Mouse (Mus musculus) kidney, embryonic 14.5 days (tissue): ENCODE measurements around the gene Pfkfb2. TPM values are rescaled to one million over a fixed set of nuclear protein-coding genes. Genes with fewer than 3 reads are reported as not detected.

Source experiments
- ATAC-seq: fragments of 200-750 bp; cut with Nextera tagmentation; 2 replicates; pipeline ENCODE4 v1.8.0; 2017; ENCODE audit warnings: moderate number of reproducible peaks, mild to moderate bottlenecking, moderate TSS enrichment, moderate library complexity; ENCODE audit not compliant: low FRiP score, low TSS enrichment
- H3K27ac ChIP-seq: fragments of 300-500 bp; sonication (generic); 2 replicates; pipeline ENCODE4 v1.5.1; 2014; ENCODE audit warnings: low read depth, mild to moderate bottlenecking, low read length, moderate library complexity, mixed read lengths
- H3K27me3 ChIP-seq: fragments of 300-500 bp; sonication (generic); 2 replicates; pipeline ENCODE4 v1.6.1; 2014; ENCODE audit warnings: mild to moderate bottlenecking, low read length; ENCODE audit not compliant: control insufficient read depth, insufficient read depth
- H3K36me3 ChIP-seq: fragments of 300-500 bp; sonication (generic); 2 replicates; pipeline ENCODE4 v1.6.1; 2014; ENCODE audit warnings: low read length, mixed read lengths; ENCODE audit not compliant: control insufficient read depth, insufficient read depth
- H3K4me1 ChIP-seq: fragments of 300-500 bp; sonication (generic); 2 replicates; pipeline ENCODE4 v1.6.1; 2014; ENCODE audit warnings: low read length, mixed read lengths; ENCODE audit not compliant: control insufficient read depth, insufficient read depth
- H3K4me2 ChIP-seq: fragments of 300-500 bp; sonication (generic); replicated peaks from 2 replicates; pipeline ENCODE4 v1.6.1; 2014; ENCODE audit warnings: low read depth, mild to moderate bottlenecking, low read length
- H3K4me3 ChIP-seq: fragments of 300-500 bp; sonication (generic); 2 replicates; pipeline ENCODE4 v1.5.1; 2014; ENCODE audit warnings: mild to moderate bottlenecking, low read length
- H3K9ac ChIP-seq: fragments of 300-500 bp; sonication (generic); 2 replicates; pipeline ENCODE4 v1.6.1; 2014; ENCODE audit warnings: low read depth, mild to moderate bottlenecking, low read length, moderate library complexity
- H3K9me3 ChIP-seq: fragments of 300-500 bp; sonication (generic); 2 replicates; pipeline ENCODE4 v1.6.1; 2016; ENCODE audit warnings: low read length; ENCODE audit not compliant: control insufficient read depth
- WGBS: fragments of 180-500 bp; shearing (Covaris S2); extraction: QIAGEN DNeasy Blood & Tissue Kit; methylation state at CpG from one replicate; pipeline ENCODE4 v1.1.7; 2014; 5-methylcytosine and 5-hydroxymethylcytosine counted together
- polyA plus RNA-seq: library from polyadenylated mRNA; unstranded; fragments of >200 nt; fragmentation: Nextera tagmentation; extraction: Ambion mirVana; gene quantifications from 2 replicates; pipeline ENCODE4 v1.2.1, GENCODE M21; 2014

Pfkfb2 gene
- polyA plus RNA-seq, 1 experiment from 2014 or later, result 8.2 TPM

DNA sequence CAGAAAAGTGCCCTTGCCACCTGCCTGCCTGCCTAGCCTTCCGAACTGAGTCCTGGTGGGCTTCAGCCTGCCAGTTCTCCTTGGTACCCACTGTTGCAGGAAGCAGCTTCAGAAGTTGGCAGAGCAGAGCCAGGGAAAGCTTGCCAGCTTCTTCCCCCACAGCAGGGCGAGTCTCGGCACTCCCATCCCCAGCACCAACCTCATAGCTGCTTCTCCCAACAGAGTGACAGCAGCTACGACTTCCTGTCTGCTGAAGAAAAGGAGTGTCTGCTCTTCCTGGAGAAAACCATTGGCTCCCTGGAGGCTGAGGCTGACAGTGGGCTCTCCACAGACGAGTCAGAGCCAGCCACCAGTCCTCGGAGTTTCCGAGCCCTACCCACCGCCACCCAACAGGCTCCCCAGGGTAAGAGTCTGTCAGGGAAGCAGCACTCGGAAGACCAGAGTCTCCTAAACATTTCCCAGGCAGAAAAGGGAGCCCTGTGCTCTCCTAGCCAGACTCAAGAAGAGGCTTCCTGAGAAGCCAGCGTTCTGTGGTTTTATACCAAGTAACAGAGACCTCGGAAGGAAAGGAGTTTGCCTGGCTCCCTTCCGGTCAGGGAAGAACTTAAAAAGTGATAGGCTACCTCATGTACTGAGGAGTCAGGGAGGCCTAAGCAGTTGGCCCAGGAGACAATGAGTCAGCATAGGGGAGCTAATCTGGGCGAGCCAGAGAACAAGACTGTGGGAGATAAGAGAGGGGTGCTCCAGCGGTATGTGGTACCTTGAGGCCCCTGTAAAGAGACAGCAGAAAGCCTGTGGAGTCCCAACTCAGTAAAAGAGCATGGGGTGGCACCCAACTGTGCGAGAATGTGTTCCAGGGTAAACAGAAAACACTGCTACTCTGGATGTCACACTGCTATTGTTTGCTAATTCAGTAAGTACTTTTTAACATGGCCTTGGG lies 12.0 kb upstream of the Pfkfb2 start:
- no peak overlapping the region for H3K9ac ChIP-seq
- peaks cover 4% of the 10 kb centered on the region; the same call in 1 of the 2 replicates for H3K4me1 ChIP-seq
- H3K27ac ChIP-seq, result no peak overlapping the region
- no peaks in the 10 kb centered on the region for H3K36me3 ChIP-seq
- H3K27me3 ChIP-seq, result no peaks in the 10 kb centered on the region
- no peak overlapping the region for H3K4me3 ChIP-seq
- peak; percentile 54; the same call in 1 of the 2 replicates for ATAC-seq
- H3K9me3 ChIP-seq, result no peaks in the 10 kb centered on the region
- H3K4me2 ChIP-seq, result no peak overlapping the region
- WGBS, result 64% methylated on average over 15 of the region's 15 CpGs

DNA sequence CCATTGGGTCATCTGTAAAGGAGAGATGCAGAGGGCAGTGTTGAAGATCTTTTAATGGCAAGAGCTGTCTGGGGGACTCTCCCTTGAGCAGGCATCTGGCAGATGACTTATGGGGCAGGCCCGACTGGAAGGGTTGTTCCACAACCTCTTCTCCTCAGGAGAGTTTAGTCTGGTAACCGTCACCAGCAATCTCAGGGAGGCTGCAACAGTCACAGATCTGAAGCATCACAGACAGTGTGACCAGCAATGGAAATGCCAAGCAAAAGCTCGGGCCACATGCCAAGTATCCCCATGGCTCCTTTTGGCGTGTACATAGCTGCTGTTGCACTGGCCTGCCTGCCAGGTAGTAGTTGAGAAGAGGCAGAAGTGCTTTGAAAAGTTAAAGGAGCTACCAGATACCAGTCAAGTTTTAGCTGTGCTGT lies 11.2 kb upstream of the Pfkfb2 start:
- no peak overlapping the region for H3K9ac ChIP-seq
- H3K4me2 ChIP-seq, result no peak overlapping the region
- no peaks in the 10 kb centered on the region for H3K9me3 ChIP-seq
- H3K4me1 ChIP-seq, result peaks cover 4% of the 10 kb centered on the region; the same call in 1 of the 2 replicates
- WGBS, result 54% methylated on average over 4 of the region's 4 CpGs
- H3K36me3 ChIP-seq, result no peaks in the 10 kb centered on the region
- no peaks in the 10 kb centered on the region for H3K27me3 ChIP-seq
- H3K4me3 ChIP-seq, result no peak overlapping the region
- no peak for ATAC-seq
- no peak overlapping the region for H3K27ac ChIP-seq

DNA sequence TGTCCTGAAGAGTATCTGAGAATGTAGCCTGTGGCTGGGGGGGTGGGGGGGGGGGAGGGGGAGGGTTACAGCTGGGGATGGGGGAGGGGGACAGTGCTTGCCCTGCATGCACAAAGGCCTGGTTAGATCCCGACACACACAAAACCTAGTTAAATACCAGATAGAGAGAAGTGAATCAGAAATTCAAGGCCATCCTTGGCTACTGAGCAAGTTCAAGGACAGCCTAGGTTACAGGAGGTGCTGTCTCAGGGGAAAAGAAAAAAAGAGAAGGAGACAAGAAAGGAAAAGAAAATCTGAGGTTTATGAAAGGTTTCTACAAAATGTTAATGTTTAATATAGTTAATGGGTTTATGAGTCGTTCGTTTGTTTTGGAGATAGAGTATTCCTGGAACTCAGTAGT lies 10.6 kb upstream of the Pfkfb2 start:
- H3K36me3 ChIP-seq, result no peaks in the 10 kb centered on the region
- no peak overlapping the region for H3K4me3 ChIP-seq
- no peak overlapping the region for H3K27ac ChIP-seq
- H3K9me3 ChIP-seq, result no peaks in the 10 kb centered on the region
- no peak overlapping the region for H3K4me2 ChIP-seq
- no peak for ATAC-seq
- H3K27me3 ChIP-seq, result no peaks in the 10 kb centered on the region
- WGBS, result 81% methylated on average over 3 of the region's 3 CpGs
- no peak overlapping the region for H3K9ac ChIP-seq
- H3K4me1 ChIP-seq, result peaks cover 4% of the 10 kb centered on the region; the same call in 1 of the 2 replicates

DNA sequence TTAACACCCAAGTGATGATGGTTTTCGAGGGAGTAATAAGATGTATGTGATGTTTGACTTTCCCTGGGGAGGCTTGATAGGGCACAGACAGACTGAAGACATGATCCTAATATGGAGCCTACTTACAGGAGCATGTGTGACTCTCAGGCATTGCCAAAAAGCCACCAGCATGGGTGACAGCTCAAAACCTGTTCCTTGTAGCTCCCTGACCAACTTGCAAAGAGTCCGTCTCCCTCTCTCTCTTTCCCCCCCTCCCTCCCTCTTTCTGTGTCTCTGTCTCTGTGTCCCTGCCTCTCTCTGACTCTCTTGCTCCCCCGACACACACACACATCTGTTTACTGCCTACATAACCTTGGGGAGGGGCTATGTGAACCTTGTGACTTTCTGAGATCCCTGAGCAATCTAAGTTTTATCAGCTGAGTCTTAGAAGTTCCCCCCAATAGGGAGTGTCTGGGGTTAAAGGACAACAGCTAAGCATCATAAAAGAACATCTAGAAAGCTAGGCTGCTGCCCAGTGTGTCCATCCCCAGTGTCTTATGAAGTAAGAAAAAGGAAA lies 9.6 kb upstream of the Pfkfb2 start:
- Histone ChIP-seq H3K4me3 (no peak overlapping the region), H3K4me1 (peaks cover 4% of the 10 kb centered on the region; the same call in 1 of the 2 replicates), H3K9ac (no peak overlapping the region), H3K9me3 (no peaks in the 10 kb centered on the region), H3K27me3 (no peaks in the 10 kb centered on the region), H3K36me3 (no peaks in the 10 kb centered on the region), H3K4me2 (no peak overlapping the region), H3K27ac (no peak overlapping the region)
- WGBS, result 65% methylated on average over 3 of the region's 3 CpGs
- no peak for ATAC-seq

DNA sequence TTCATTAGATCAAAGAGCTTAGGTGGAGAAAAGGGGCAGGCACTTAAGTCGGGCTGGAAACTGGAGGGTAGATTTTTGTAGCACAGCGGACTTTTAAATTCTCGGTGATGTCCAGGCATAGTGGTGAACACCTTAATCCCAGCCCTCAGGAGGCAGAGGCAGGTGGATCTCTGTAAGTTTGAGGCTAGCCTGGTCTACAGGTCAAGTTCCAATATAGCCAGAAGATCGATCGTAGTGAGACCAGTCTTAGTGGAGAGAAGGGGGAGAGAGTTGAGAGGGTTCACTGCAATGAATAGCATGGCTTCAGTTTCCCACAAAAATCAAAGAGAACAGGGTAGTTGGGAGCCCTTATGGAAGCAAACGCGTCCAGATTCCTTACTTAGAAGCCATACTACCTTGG lies 8.9 kb upstream of the Pfkfb2 start:
- H3K4me2 ChIP-seq, result no peak overlapping the region
- peaks cover 7% of the 10 kb centered on the region; the same call in 1 of the 2 replicates for H3K4me1 ChIP-seq
- H3K27me3 ChIP-seq, result no peaks in the 10 kb centered on the region
- H3K9me3 ChIP-seq, result no peaks in the 10 kb centered on the region
- H3K4me3 ChIP-seq, result no peak overlapping the region
- H3K36me3 ChIP-seq, result no peaks in the 10 kb centered on the region
- 89% methylated on average over 7 of the region's 7 CpGs for whole genome bisulfite sequencing
- no peak for ATAC-seq
- no peak overlapping the region for H3K27ac ChIP-seq
- H3K9ac ChIP-seq, result no peak overlapping the region

DNA sequence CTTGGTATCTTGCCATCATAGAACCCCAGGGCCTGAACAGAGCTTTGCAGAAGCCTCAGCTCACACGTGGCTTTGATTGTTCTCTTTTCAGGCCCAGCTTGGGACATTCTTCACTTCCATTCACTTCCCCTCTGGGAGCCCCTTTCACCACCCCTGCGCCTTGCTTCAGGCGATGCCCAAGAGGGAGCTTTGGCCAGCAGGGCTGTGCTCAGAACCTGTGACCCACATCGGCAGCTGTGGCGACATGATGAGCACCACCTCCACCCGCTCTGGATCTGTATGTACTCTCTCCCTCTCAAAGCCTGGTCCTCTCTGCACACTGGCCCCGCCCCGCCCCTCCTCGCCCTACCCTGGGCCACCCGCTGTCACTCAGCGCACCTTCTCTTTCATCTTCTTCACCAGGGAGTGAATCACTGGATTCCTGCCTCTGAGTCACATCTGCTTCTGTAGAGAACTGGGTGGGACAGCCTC lies 8.4 kb upstream of the Pfkfb2 start:
- no peak overlapping the region for H3K4me3 ChIP-seq
- ATAC-seq, result no peak

DNA sequence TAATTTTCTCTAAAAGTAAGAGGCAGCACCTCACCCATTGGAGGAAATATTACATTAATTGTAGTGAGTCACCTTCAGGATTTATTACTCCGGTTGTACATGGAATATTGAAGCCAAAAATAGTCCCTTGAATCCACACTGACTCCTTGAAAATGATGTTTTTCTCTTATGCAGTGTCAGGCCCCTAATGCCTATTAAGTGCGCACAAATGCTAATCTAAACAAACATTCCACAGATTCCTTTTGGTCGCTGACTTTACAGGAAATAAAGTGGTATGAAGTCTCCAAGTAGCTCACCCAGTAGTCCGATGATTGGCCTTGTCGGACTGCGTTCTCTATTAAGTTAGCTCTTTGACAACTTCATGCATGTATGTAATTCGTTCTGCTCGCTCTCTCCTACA lies 5.8 kb upstream of the Pfkfb2 start:
- Histone ChIP-seq H3K4me1 (peaks cover 7% of the 10 kb centered on the region; the same call in 1 of the 2 replicates), H3K27ac (peak overlapping the region; percentile 62; the same call in 1 of the 2 replicates), H3K36me3 (no peaks in the 10 kb centered on the region), H3K9me3 (no peaks in the 10 kb centered on the region), H3K27me3 (no peaks in the 10 kb centered on the region), H3K4me2 (no peak overlapping the region; the same call in 1 of the 2 replicates), H3K9ac (no peak overlapping the region), H3K4me3 (no peak overlapping the region)
- ATAC-seq, result no peak
- 64% methylated on average over 8 of the region's 8 CpGs for WGBS

More for the DNA sequence above, 8.4 kb upstream of the Pfkfb2 start:
- Histone ChIP-seq H3K4me1 (peaks cover 7% of the 10 kb centered on the region; the same call in 1 of the 2 replicates), H3K36me3 (no peaks in the 10 kb centered on the region), H3K4me2 (no peak overlapping the region), H3K9me3 (no peaks in the 10 kb centered on the region), H3K27ac (no peak overlapping the region), H3K27me3 (no peaks in the 10 kb centered on the region), H3K9ac (no peak overlapping the region)
- 32% methylated on average over 10 of the region's 11 CpGs for WGBS

DNA sequence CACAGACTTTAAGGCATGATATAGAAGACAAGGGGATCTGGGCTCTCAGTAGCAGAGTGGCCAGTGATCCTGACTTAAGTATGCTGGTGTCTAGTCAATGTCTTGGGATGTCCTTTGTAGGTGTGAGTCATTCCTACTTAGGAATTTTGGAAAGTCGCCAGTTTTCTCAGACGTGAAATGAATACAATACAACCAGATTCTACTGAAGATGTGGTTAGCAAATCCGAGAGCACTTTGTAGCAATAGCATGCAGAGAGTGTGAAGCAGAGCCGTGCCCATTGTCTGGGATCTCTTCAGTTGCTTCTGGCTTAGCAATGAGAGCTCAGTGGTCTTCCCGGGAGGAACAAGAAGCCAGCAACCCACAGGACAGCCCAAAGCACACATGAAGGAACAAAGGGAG lies 5.4 kb upstream of the Pfkfb2 start:
- Histone ChIP-seq H3K4me2 (no peak overlapping the region), H3K27me3 (no peaks in the 10 kb centered on the region), H3K4me1 (peaks cover 7% of the 10 kb centered on the region; the same call in 1 of the 2 replicates), H3K36me3 (no peaks in the 10 kb centered on the region), H3K4me3 (no peak overlapping the region), H3K9ac (no peak overlapping the region), H3K9me3 (no peaks in the 10 kb centered on the region), H3K27ac (peak overlapping the region; percentile 62)
- 63% methylated on average over 5 of the region's 5 CpGs for WGBS
- no peak for ATAC-seq

DNA sequence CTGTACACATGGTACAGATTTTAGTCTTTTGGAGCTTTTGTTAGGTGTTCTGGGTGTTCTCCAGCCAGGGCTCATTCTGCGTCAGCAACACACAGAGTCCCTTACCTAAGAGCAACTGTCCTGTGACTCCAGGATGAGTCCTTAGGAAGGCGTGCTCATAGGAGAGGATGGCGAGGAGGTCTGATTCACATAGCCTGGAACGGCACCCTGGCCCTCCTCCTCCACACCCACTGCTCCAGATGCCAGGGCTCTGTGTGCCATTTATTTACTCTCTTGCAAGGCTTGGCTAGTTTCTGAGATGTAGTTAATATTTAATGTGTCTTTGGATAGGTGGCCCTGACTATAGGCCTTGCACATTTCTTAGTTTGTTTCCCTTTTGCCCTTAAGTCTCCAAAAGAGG lies 4.6 kb upstream of the Pfkfb2 start:
- Histone ChIP-seq H3K27me3 (no peaks in the 10 kb centered on the region), H3K4me1 (peaks cover 7% of the 10 kb centered on the region; the same call in 1 of the 2 replicates), H3K9me3 (no peaks in the 10 kb centered on the region), H3K36me3 (no peaks in the 10 kb centered on the region), H3K4me3 (peak overlapping the region; percentile 4; the same call in 1 of the 2 replicates), H3K27ac (peak overlapping the region; percentile 62; the same call in 1 of the 2 replicates), H3K9ac (no peak overlapping the region), H3K4me2 (no peak overlapping the region)
- peak; percentile 71; the same call in 1 of the 2 replicates for ATAC-seq
- 70% methylated on average over 4 of the region's 4 CpGs for WGBS
